Mouse (Mus musculus): ENCODE data around the gene Ddi1. TPM values are rescaled to one million over a fixed set of nuclear protein-coding genes. Genes with fewer than 3 reads are reported as not detected.
"Not testable (repeated sequence)": the region's sequence is repeated elsewhere in the genome, so short reads cannot be mapped to it uniquely, and the experiment has no call there.

Gene Ddi1
- polyA plus RNA-seq, 1 experiment from 2014 or later = 0.06 TPM

GRCm38 (mm10) chr9:6235982-6236381 lies 33.7 kb downstream of the Ddi1 start:
- H3K4me1 ChIP-seq; H3K27ac ChIP-seq; H3K9me3 ChIP-seq; DNase-seq (ENCODE audit: low spot score); H3K4me3 ChIP-seq; H3K36me3 ChIP-seq; H3K27me3 ChIP-seq (ENCODE audit: insufficient read depth, poor library complexity, severe bottlenecking): not testable (repeated sequence)
- WGBS = 94% methylated on average over 1 of the region's 1 CpGs

GRCm38 (mm10) chr9:6217505-6217904 lies 52.1 kb downstream of the Ddi1 start:
- WGBS = 86% methylated on average over 1 of the region's 1 CpGs
- no peak overlapping the region for H3K27ac ChIP-seq
- no peak overlapping the region for H3K4me3 ChIP-seq
- DNase-seq (ENCODE audit: low spot score) = no peak
- H3K4me1 ChIP-seq = no peaks in the 10 kb centered on the region
- no peaks in the 10 kb centered on the region for H3K27me3 ChIP-seq (ENCODE audit: insufficient read depth, poor library complexity, severe bottlenecking)
- no peaks in the 10 kb centered on the region for H3K36me3 ChIP-seq
- H3K9me3 ChIP-seq = no peaks in the 10 kb centered on the region

GRCm38 (mm10) chr9:6212862-6213261 lies 56.8 kb downstream of the Ddi1 start:
- no peaks in the 10 kb centered on the region for H3K9me3 ChIP-seq
- H3K4me3 ChIP-seq = no peak overlapping the region
- no peaks in the 10 kb centered on the region for H3K27me3 ChIP-seq (ENCODE audit: insufficient read depth, poor library complexity, severe bottlenecking)
- no peak overlapping the region for H3K27ac ChIP-seq
- H3K4me1 ChIP-seq = no peaks in the 10 kb centered on the region
- H3K36me3 ChIP-seq = no peaks in the 10 kb centered on the region
- DNase-seq (ENCODE audit: low spot score) = no peak
- WGBS = 75% methylated on average over 5 of the region's 5 CpGs

Other genes with a start within 250 kb of the Ddi1 start
- gene Pdgfd, start 101.3 kb downstream of the Ddi1 start, polyA plus RNA-seq (2016; fragmentation: Nextera tagmentation; extraction: Ambion mirVana) = 8.8 and 12.0 TPM in 2 replicates